Mouse (Mus musculus): ENCODE measurements around the gene Hoxd8. TPM values are rescaled to one million over a fixed set of nuclear protein-coding genes. Genes with fewer than 3 reads are reported as not detected.

The Hoxd8 gene
- total and polyA plus RNA-seq, 2 experiments from 2014 or later, result 0.10 to 0.22 TPM

- H3K4me2 ChIP-seq (ENCODE audit: low read depth), result 0 out of 2 replicates have a peak overlapping the region, but pooled peaks have one; percentile 10
- no peak for DNase-seq
- H3K36me3 ChIP-seq (ENCODE audit: insufficient read depth), result no peaks in the 10 kb centered on the region
- H3K9me3 ChIP-seq (ENCODE audit: low read length), result no peaks in the 10 kb centered on the region
- WGBS, result 3% methylated on average over 77 of the region's 78 CpGs
- H3K9ac ChIP-seq, result no peak overlapping the region
- H3K4me1 ChIP-seq (ENCODE audit: insufficient read depth), result no peaks in the 10 kb centered on the region
- no peak for TF ChIP-seq CTCF (IDR thresholded peaks at IDR 0.05; ENCODE audit: low read depth)
- peaks cover 92% of the 10 kb centered on the region for H3K27me3 ChIP-seq (ENCODE audit: insufficient read depth, low read length)
- ATAC-seq, result peak; percentile 24; the same call in 1 of the 2 replicates
- H3K4me3 ChIP-seq (ENCODE audit: low read depth, low read length), result peak overlapping the region; percentile 16
- H3K27ac ChIP-seq (ENCODE audit: low read depth, low read length), result no peak overlapping the region
Measured at GRCm38 (mm10) chr2:74681594-74682531, 22.6 kb upstream of the Hoxd8 start.

DNA sequence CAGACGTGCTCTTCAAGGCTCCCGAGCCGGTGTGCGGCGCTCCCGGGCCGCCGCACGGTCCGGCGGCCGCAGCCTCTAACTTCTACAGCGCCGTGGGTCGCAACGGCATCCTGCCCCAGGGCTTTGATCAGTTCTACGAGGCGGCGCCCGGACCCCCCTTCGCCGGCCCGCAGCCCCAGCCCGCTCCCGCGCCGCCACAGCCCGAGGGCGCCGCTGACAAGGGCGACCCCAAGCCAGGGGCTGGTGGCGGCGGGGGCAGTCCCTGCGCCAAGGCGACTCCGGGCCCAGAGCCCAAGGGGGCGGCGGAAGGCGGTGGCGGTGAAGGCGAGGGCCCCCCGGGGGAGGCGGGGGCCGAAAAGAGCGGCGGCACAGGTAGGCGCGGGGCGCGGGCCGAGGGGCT, 21.6 kb upstream of the Hoxd8 start:
- WGBS, result 2% methylated on average over 30 of the region's 51 CpGs
- ATAC-seq (no peak), DNase-seq (no peak)
- H3K4me1 ChIP-seq (ENCODE audit: insufficient read depth), result no peaks in the 10 kb centered on the region
- TF ChIP-seq CTCF (IDR thresholded peaks at IDR 0.05; ENCODE audit: low read depth), result no peak
- H3K4me2 ChIP-seq (ENCODE audit: low read depth), result 0 out of 2 replicates have a peak overlapping the region, but pooled peaks have one; percentile 10
- H3K27ac ChIP-seq (ENCODE audit: low read depth, low read length), result no peak overlapping the region
- no peaks in the 10 kb centered on the region for H3K9me3 ChIP-seq (ENCODE audit: low read length)
- H3K27me3 ChIP-seq (ENCODE audit: insufficient read depth, low read length), result peaks cover 92% of the 10 kb centered on the region
- no peak overlapping the region for H3K9ac ChIP-seq
- H3K4me3 ChIP-seq (ENCODE audit: low read depth, low read length), result no peak overlapping the region; the same call in 1 of the 2 replicates
- no peaks in the 10 kb centered on the region for H3K36me3 ChIP-seq (ENCODE audit: insufficient read depth)

DNA sequence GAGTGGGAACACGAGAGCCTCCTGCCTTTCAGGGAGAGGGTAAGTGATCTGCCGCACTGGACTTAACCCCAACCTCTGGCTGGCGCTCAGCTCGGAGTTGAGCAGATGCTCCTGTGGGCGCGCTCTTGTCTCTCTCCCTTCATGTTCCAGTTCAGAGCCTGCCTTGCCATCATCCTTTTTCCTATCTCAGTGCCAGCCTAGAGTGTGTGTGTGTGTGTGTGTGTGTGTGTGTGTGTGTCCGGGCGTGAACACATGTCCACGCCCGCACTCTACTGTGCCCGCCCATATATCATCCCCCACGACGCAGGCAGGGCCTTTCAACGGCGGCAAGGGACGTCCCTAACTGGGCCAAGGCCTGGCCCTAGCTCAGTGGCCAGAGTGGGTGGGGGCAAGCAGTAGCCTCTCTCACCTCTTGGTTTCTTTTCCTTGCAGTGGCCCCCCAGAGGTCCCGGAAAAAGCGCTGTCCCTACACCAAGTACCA, 20.9 kb upstream of the Hoxd8 start:
- Histone ChIP-seq H3K9me3 (ENCODE audit: low read length) (no peaks in the 10 kb centered on the region), H3K36me3 (ENCODE audit: insufficient read depth) (no peaks in the 10 kb centered on the region), H3K4me3 (ENCODE audit: low read depth, low read length) (no peak overlapping the region), H3K9ac (no peak overlapping the region), H3K27me3 (ENCODE audit: insufficient read depth, low read length) (peaks cover 92% of the 10 kb centered on the region), H3K27ac (ENCODE audit: low read depth, low read length) (no peak overlapping the region), H3K4me2 (ENCODE audit: low read depth) (no peak overlapping the region), H3K4me1 (ENCODE audit: insufficient read depth) (no peaks in the 10 kb centered on the region)
- WGBS, result 1% methylated on average over 18 of the region's 18 CpGs
- DNase-seq (no peak), ATAC-seq (no peak)
- TF ChIP-seq CTCF (IDR thresholded peaks at IDR 0.05; ENCODE audit: low read depth), result no peak

GRCm38 (mm10) chr2:74684106-74684505, 20.3 kb upstream of the Hoxd8 start:
- no peaks in the 10 kb centered on the region for H3K36me3 ChIP-seq (ENCODE audit: insufficient read depth)
- WGBS, result 2% methylated on average over 12 of the region's 12 CpGs
- H3K4me2 ChIP-seq (ENCODE audit: low read depth), result no peak overlapping the region
- peaks cover 93% of the 10 kb centered on the region for H3K27me3 ChIP-seq (ENCODE audit: insufficient read depth, low read length)
- H3K4me1 ChIP-seq (ENCODE audit: insufficient read depth), result no peaks in the 10 kb centered on the region
- no peak for ATAC-seq
- H3K4me3 ChIP-seq (ENCODE audit: low read depth, low read length), result no peak overlapping the region
- TF ChIP-seq CTCF (IDR thresholded peaks at IDR 0.05; ENCODE audit: low read depth), result no peak
- no peaks in the 10 kb centered on the region for H3K9me3 ChIP-seq (ENCODE audit: low read length)
- DNase-seq, result no peak
- no peak overlapping the region for H3K9ac ChIP-seq
- H3K27ac ChIP-seq (ENCODE audit: low read depth, low read length), result no peak overlapping the region

DNA sequence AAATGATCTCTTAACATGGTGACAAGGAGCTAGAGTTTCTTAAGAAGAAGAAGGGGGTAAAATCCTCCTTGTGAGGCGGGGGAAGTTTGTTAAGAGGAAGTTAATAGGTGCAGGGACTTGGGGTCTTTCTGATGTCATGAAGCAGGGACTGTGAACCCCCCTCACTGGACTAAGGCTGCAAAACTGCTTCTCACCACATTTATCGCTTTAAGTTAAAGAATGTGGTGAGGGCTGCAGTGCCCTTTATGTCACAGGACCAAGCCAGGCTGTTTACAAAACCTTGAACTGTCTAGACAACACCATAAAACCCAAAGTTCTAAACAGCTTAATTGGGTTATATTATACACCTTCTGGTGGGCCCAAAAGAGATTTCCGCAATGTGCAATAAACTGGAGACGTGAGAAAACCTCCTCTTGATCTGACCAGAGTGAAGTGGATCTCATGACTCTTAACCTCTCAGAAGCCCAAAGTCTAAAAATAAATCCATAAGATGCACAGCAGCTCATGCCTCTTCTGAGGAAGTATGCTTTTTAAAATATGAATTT, 19.3 kb upstream of the Hoxd8 start:
- no peaks in the 10 kb centered on the region for H3K9me3 ChIP-seq (ENCODE audit: low read length)
- no peak for TF ChIP-seq CTCF (IDR thresholded peaks at IDR 0.05; ENCODE audit: low read depth)
- DNase-seq (no peak), ATAC-seq (no peak)
- no peak overlapping the region for H3K4me3 ChIP-seq (ENCODE audit: low read depth, low read length)
- H3K27ac ChIP-seq (ENCODE audit: low read depth, low read length), result no peak overlapping the region
- H3K27me3 ChIP-seq (ENCODE audit: insufficient read depth, low read length), result peaks cover 93% of the 10 kb centered on the region
- no peak overlapping the region for H3K4me2 ChIP-seq (ENCODE audit: low read depth)
- no peaks in the 10 kb centered on the region for H3K36me3 ChIP-seq (ENCODE audit: insufficient read depth)
- WGBS, result 12% methylated on average over 4 of the region's 4 CpGs
- no peak overlapping the region for H3K9ac ChIP-seq
- H3K4me1 ChIP-seq (ENCODE audit: insufficient read depth), result no peaks in the 10 kb centered on the region

DNA sequence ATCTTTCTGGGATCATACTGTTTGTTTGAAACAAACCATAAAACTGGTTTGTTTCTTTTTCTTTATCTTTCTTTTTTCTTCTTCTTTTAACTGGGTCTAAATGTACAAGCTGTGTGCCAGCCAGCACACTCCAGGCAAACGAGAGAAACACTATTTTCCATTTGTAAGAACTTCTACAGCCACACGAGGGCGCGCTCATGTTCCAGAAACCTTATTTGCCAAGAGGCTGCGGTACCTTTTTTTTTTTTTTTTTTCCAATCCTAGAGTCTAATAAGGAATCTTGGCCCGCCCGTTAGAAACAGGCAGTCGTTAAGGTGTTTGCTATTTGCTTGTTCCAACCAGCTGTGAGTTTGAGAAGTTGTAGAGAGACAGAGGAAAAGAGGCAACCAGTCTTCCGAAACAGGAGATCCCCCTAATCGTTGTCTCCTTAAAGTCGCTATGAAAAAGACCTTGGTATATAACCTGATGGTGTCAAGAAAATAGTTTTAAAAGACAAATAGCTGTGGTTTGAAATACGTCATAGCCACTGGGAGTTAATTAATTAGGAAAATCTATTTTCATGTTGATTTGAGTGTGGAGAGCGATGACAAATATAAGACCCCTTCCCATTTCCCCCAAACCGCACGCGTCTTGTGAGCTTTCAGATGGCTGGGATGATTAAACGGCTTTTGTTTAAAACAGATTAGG, 18.0 kb upstream of the Hoxd8 start:
- no peaks in the 10 kb centered on the region for H3K36me3 ChIP-seq (ENCODE audit: insufficient read depth)
- no peaks in the 10 kb centered on the region for H3K4me1 ChIP-seq (ENCODE audit: insufficient read depth)
- H3K27me3 ChIP-seq (ENCODE audit: insufficient read depth, low read length), result peaks cover 90% of the 10 kb centered on the region
- 0 out of 2 replicates have a peak, but pooled peaks cover 2% of the 10 kb centered on the region for H3K9me3 ChIP-seq (ENCODE audit: low read length)
- peak; percentile 64 for TF ChIP-seq CTCF (IDR thresholded peaks at IDR 0.05; ENCODE audit: low read depth)
- H3K4me3 ChIP-seq (ENCODE audit: low read depth, low read length), result no peak overlapping the region
- no peak overlapping the region for H3K4me2 ChIP-seq (ENCODE audit: low read depth)
- no peak for ATAC-seq
- peak; percentile 80 for DNase-seq
- H3K27ac ChIP-seq (ENCODE audit: low read depth, low read length), result no peak overlapping the region
- 5% methylated on average over 17 of the region's 17 CpGs for WGBS
- no peak overlapping the region for H3K9ac ChIP-seq
